In genomic region chr15:91199256-91199905, GRCm38 (mm10) we compare ENCODE assay signal across 35 mouse cellular contexts. TPM values are rescaled to one million over a fixed set of nuclear protein-coding genes. Genes with fewer than 3 reads are reported as not detected.
DNase-seq lines count a peak whose midpoint lies in the region; ATAC-seq and TF ChIP-seq lines count a peak whose summit lies in the region.
"Had no signal": no experiment of that assay in that cellular context is flagged by ENCODE, and none has a peak within 500 bp of the region (broad histone marks: within the 10 kb centered on the region; RNA-seq: fewer than 3 reads in every experiment).

CN725425 (plus strand) TSS chr15:91199494.

- DNase-seq in ES-E14 (ENCODE audit: low read depth, low spot score) (peak; percentile 22), ZHBTc4 (ENCODE audit: low read depth, low spot score) (peak; percentile 60)
- DNase-seq in testis, postnatal 10 days (ENCODE audit: low spot score), result peak; percentile 52
- DNase-seq in ovary, postnatal 14 days (ENCODE audit: low spot score), result no peak
- no peak for DNase-seq in forebrain, embryonic 11.5 days (ENCODE audit: low spot score)
- DNase-seq: adrenal gland, adult 8-10 months; adrenal gland, postnatal 25 days; cerebellum, adult 11-12 months; cerebellum, adult 8-10 months; cerebellum, postnatal 10 days; cerebellum, postnatal 36 days; embryo, embryonic 11 days; forebrain, postnatal 0 days; gastrocnemius, adult 2 months; gastrocnemius, postnatal 25 days; heart, adult 11 months; kidney, adult 11 months had no signal

- H3K36me3 ChIP-seq in E14TG2a.4 (ENCODE audit: insufficient read depth, low read length) (no peaks in the 10 kb centered on the region), ES-E14 (ENCODE audit: control insufficient read depth, insufficient read depth, low read length, poor library complexity, severe bottlenecking) (no peaks in the 10 kb centered on the region)
- no peaks in the 10 kb centered on the region for H3K36me3 ChIP-seq in forebrain, embryonic 11.5 days (ENCODE audit: control insufficient read depth, insufficient read depth, low read length)
- H3K36me3 ChIP-seq: embryonic facial prominence, embryonic 10.5 days; embryonic facial prominence, embryonic 13.5 days; forebrain, embryonic 10.5 days; hindbrain, embryonic 13.5 days; intestine, embryonic 15.5 days had no signal

- in situ Hi-C loops in ES-E14 (cut with MboI; ENCODE audit: low sequenced_read_pairs in 2 of 2, unreplicated experiment in 2 of 2), result no loop called here

- no peaks in the 10 kb centered on the region for H3K4me1 ChIP-seq in E14TG2a.4 (replicated peaks; ENCODE audit: low read depth, low read length)
- H3K4me1 ChIP-seq in ES-E14 (ENCODE audit: control insufficient read depth in 2 of 2, insufficient read depth in 2 of 2, low read length in 2 of 2, poor library complexity in 1 of 2), result no peaks in the 10 kb centered on the region
- no peaks in the 10 kb centered on the region for H3K4me1 ChIP-seq in forebrain, embryonic 11.5 days (replicated peaks; ENCODE audit: control insufficient read depth, insufficient read depth, low read length)
- H3K4me1 ChIP-seq: embryonic facial prominence, embryonic 10.5 days; embryonic facial prominence, embryonic 13.5 days; hindbrain, embryonic 13.5 days; intestine, embryonic 15.5 days had no signal

- TF ChIP-seq CTCF in E14TG2a.4 (conservative IDR thresholded peaks at IDR 0.05; ENCODE audit: low read length), result no peak

- H3K27ac ChIP-seq in ES-E14 (ENCODE audit: insufficient read depth, low read depth, low read length, poor library complexity, severe bottlenecking), result no peak within 1 kb of the TSS
- H3K27ac ChIP-seq in forebrain, embryonic 11.5 days (ENCODE audit: low read depth, low read length), result no peak within 1 kb of the TSS
- H3K27ac ChIP-seq: embryonic facial prominence, embryonic 10.5 days; embryonic facial prominence, embryonic 13.5 days; forebrain, embryonic 10.5 days; gastrocnemius, adult 2 months; hindbrain, embryonic 13.5 days; intestine, embryonic 15.5 days had no signal

- H3K4me3 ChIP-seq in E14TG2a.4 (replicated peaks; ENCODE audit: low read length) (peak within 1 kb of the TSS; percentile 75), ES-E14 (ENCODE audit: insufficient read depth in 1 of 2, low read depth in 1 of 2, low read length in 2 of 2, poor library complexity in 1 of 2, severe bottlenecking in 1 of 2) (peak within 1 kb of the TSS; percentile 59 to 74; a peak in 3 of 4 replicates)
- H3K4me3 ChIP-seq in forebrain, embryonic 11.5 days (ENCODE audit: low read depth, low read length), result no peak within 1 kb of the TSS
- H3K4me3 ChIP-seq: embryonic facial prominence, embryonic 10.5 days; embryonic facial prominence, embryonic 13.5 days; forebrain, embryonic 10.5 days; gastrocnemius, adult 2 months; hindbrain, embryonic 13.5 days; intestine, embryonic 15.5 days had no signal

- no peak for ATAC-seq in granulocyte monocyte progenitor cell, adult 5-6 weeks (replicated peaks; ENCODE audit: poor library complexity, severe bottlenecking)
- no peak for ATAC-seq in forebrain, embryonic 11.5 days (replicated peaks; ENCODE audit: low FRiP score)
- no peak for ATAC-seq in erythroblast, adult 5-6 weeks (replicated peaks; ENCODE audit: low FRiP score, poor library complexity, severe bottlenecking)
- ATAC-seq: activated CD4-positive, CD25-positive, alpha-beta regulatory T cell, adult 4 months; CD4-positive, CD25-positive, alpha-beta regulatory T cell, adult 4 months; forebrain, embryonic 14.5 days; forebrain, postnatal 0 days; hindbrain, embryonic 16.5 days; intestine, embryonic 15.5 days had no signal

- H3K4me2 ChIP-seq in forebrain, embryonic 11.5 days (ENCODE audit: low read depth, low read length, severe bottlenecking), result no peak within 1 kb of the TSS
- H3K4me2 ChIP-seq: embryonic facial prominence, embryonic 13.5 days; heart, embryonic 11.5 days; hindbrain, embryonic 13.5 days; intestine, embryonic 15.5 days had no signal

- H3K9me3 ChIP-seq in E14TG2a.4 (ENCODE audit: low read length) (no peaks in the 10 kb centered on the region), ES-E14 (ENCODE audit: control insufficient read depth, insufficient read depth, low read depth, low read length) (no peaks in the 10 kb centered on the region)
- no peaks in the 10 kb centered on the region for H3K9me3 ChIP-seq in forebrain, embryonic 11.5 days (ENCODE audit: control insufficient read depth, low read length)
- H3K9me3 ChIP-seq: embryonic facial prominence, embryonic 10.5 days; embryonic facial prominence, embryonic 13.5 days; forebrain, embryonic 10.5 days; hindbrain, embryonic 13.5 days; intestine, embryonic 15.5 days had no signal

- WGBS in forebrain, embryonic 11.5 days, result 94% methylated on average over 30 of the region's 30 CpGs

- 0 out of 2 replicates have a peak within 1 kb of the TSS, but pooled peaks have one; percentile 67 for H3K9ac ChIP-seq in ES-E14 (ENCODE audit: insufficient read depth, low read depth, low read length, poor library complexity, severe bottlenecking)
- no peak within 1 kb of the TSS for H3K9ac ChIP-seq in forebrain, embryonic 11.5 days (ENCODE audit: low read length)
- H3K9ac ChIP-seq: embryonic facial prominence, embryonic 13.5 days; forebrain, postnatal 0 days; hindbrain, embryonic 13.5 days; intestine, embryonic 15.5 days had no signal

- no peaks in the 10 kb centered on the region for H3K27me3 ChIP-seq in E14TG2a.4 (ENCODE audit: insufficient read depth, low read length)
- no peaks in the 10 kb centered on the region for H3K27me3 ChIP-seq in forebrain, embryonic 11.5 days (ENCODE audit: control insufficient read depth, insufficient read depth, low read length)
- H3K27me3 ChIP-seq: embryonic facial prominence, embryonic 13.5 days; hindbrain, embryonic 13.5 days; intestine, embryonic 15.5 days had no signal

TF ChIP-seq in ES-E14, 5 proteins besides CTCF, POLR2A, EP300 and RAD21:
- TF ChIP-seq HCFC1 (IDR thresholded peaks at IDR 0.05; ENCODE audit: borderline replicate concordance, insufficient read depth, low read length) (no peak), ZC3H11A (IDR thresholded peaks at IDR 0.05; ENCODE audit: borderline replicate concordance, low read depth, low read length) (no peak)

RNA-seq across cellular contexts. Expression of gene CN725425, which starts in this region (rescaled TPM):
- 2.2 and 5.3 TPM in 2 replicates for total RNA-seq in ES-E14 (2012; rRNA removed)
- total RNA-seq in granulocyte monocyte progenitor cell, adult 5-6 weeks (2014; fragmentation: Nextera tagmentation), result not detected in 2 replicates
- not detected in 2 replicates for total RNA-seq in granulocyte monocyte progenitor cell, adult 5-6 weeks (2017)
- 0.12 TPM in 1 of 2 replicates, not detected in the other for polyA plus RNA-seq in forebrain, embryonic 11.5 days (2014; fragmentation: Nextera tagmentation; extraction: Ambion mirVana)
- not detected in 2 replicates for total RNA-seq in erythroblast, adult 5-6 weeks (2015; ENCODE audit: low replicate concordance)
- not detected in 2 replicates for total RNA-seq in erythroblast, adult 5-6 weeks (2017; ENCODE audit: low replicate concordance)
- total RNA-seq: adrenal gland, adult 8-10 months; adrenal gland, postnatal 25 days; forebrain, postnatal 0 days; gastrocnemius, adult 2 months; gastrocnemius, postnatal 25 days; hematopoietic stem cell, adult 5-6 weeks had no signal
- polyA plus RNA-seq: activated CD4-positive, CD25-positive, alpha-beta regulatory T cell, adult 4 months; brain, embryonic 14.5 days; C2C12; CD4-positive, CD25-positive, alpha-beta regulatory T cell, adult 4 months; embryonic facial prominence, embryonic 10.5 days; embryonic facial prominence, embryonic 13.5 days; forebrain, embryonic 10.5 days; forebrain, embryonic 14.5 days; heart, embryonic 11.5 days; heart, embryonic 14.5 days; heart, postnatal 0 days; hindbrain, embryonic 13.5 days; hindbrain, embryonic 16.5 days; intestine, embryonic 15.5 days had no signal

Comparison
In these comparisons a context has a peak if more than half of its experiments do, and no peak if none do; other contexts are left out.
1. DNase-seq: peak in ES-E14 (single experiment), ZHBTc4 (single experiment) and testis, postnatal 10 days (single experiment); none in ovary, postnatal 14 days (single experiment) and forebrain, embryonic 11.5 days (single experiment).